Mouse (Mus musculus): ENCODE measurements around the gene Rnd1.

DNA sequence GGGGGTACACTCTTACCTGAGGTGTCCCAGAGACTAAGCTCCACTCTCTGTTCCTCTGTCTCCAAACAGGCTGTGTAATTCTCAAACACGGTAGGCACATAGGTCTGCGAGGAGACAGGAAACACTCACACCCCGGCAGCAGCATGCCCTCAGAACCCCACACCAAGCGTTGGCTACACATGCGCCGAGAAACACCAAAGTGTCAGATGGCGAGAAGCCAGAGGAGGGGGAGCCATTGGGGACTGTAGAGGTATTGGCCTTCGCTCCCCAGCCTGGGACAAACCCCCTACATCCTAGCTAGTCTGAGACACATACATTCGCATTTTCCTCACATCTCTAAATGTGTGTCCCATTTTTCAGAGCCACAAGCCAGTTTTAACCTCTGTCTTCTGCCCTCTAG, 790 bp downstream of the Rnd1 start:
- no peak for TF ChIP-seq CTCF (IDR thresholded peaks at IDR 0.05; ENCODE audit: extremely low read depth, insufficient read depth, insufficient read length, insufficient replicate concordance)
- no peak for TF ChIP-seq POLR2A (IDR thresholded peaks at IDR 0.05; ENCODE audit: low read depth, low read length)
